Mouse (Mus musculus): ENCODE measurements around the gene Rps6ka1.
A peak's percentile ranks its signal among the peaks of the same experiment; 100 is the strongest.

Rps6ka1 gene

GRCm38 (mm10) chr4:133896984-133897383 is 9.4 kb upstream of the Rps6ka1 start:
- DNase-seq = no peak

- DNase-seq = no peak
Observed at GRCm38 (mm10) chr4:133896002-133896401, 8.4 kb upstream of the Rps6ka1 start.

- DNase-seq = peak; percentile 64
Observed at GRCm38 (mm10) chr4:133887249-133887648, 348 bp downstream of the Rps6ka1 start.

- peak; percentile 60 for DNase-seq
Observed at GRCm38 (mm10) chr4:133885991-133886501, 1.6 kb downstream of the Rps6ka1 start.

- peak; percentile 69 for DNase-seq
Observed at GRCm38 (mm10) chr4:133885331-133885730, 2.3 kb downstream of the Rps6ka1 start.

- DNase-seq = peak; percentile 97
Observed at GRCm38 (mm10) chr4:133884888-133885287, 2.7 kb downstream of the Rps6ka1 start.

GRCm38 (mm10) chr4:133884127-133884753 is 3.4 kb downstream of the Rps6ka1 start:
- no peak for DNase-seq

GRCm38 (mm10) chr4:133881851-133882250 is 5.7 kb downstream of the Rps6ka1 start:
- DNase-seq = no peak

GRCm38 (mm10) chr4:133881399-133881798 is 6.2 kb downstream of the Rps6ka1 start:
- DNase-seq = no peak

- no peak for DNase-seq
Observed at GRCm38 (mm10) chr4:133879145-133879902, 8.3 kb downstream of the Rps6ka1 start.

GRCm38 (mm10) chr4:133877850-133878755 is 9.5 kb downstream of the Rps6ka1 start:
- DNase-seq = no peak

- DNase-seq = no peak
Observed at GRCm38 (mm10) chr4:133874865-133875517, 12.6 kb downstream of the Rps6ka1 start.

- DNase-seq = no peak
Observed at GRCm38 (mm10) chr4:133873926-133874864, 13.4 kb downstream of the Rps6ka1 start.

- no peak for DNase-seq
Observed at GRCm38 (mm10) chr4:133873431-133873851, 14.2 kb downstream of the Rps6ka1 start.

GRCm38 (mm10) chr4:133872812-133873300 is 14.7 kb downstream of the Rps6ka1 start:
- no peak for DNase-seq

- no peak for DNase-seq
Observed at GRCm38 (mm10) chr4:133872222-133872811, 15.3 kb downstream of the Rps6ka1 start.

- no peak for DNase-seq
Observed at GRCm38 (mm10) chr4:133865231-133865630, 22.4 kb downstream of the Rps6ka1 start.

- DNase-seq = no peak
Observed at GRCm38 (mm10) chr4:133864380-133864981, 23.1 kb downstream of the Rps6ka1 start.

- DNase-seq = no peak
Observed at GRCm38 (mm10) chr4:133863795-133864379, 23.7 kb downstream of the Rps6ka1 start.

- no peak for DNase-seq
Observed at GRCm38 (mm10) chr4:133857527-133857926, 30.1 kb downstream of the Rps6ka1 start.
